Mouse (Mus musculus) heart, embryonic 10.5 days (tissue): ENCODE results near the gene Ascl4. TPM values are rescaled to one million over a fixed set of nuclear protein-coding genes. Genes with fewer than 3 reads are reported as not detected.
A peak's percentile ranks its signal among the peaks of the same experiment; 100 is the strongest.

Source experiments
- DNase-seq: peaks from one replicate; pipeline ENCODE4 v3.0.0-alpha.2; 2017; ENCODE audit warnings: low spot score
- H3K27ac ChIP-seq: fragments of 300-500 bp; sonication (generic); 2 replicates; pipeline ENCODE4 v1.5.1; 2016; ENCODE audit warnings: mild to moderate bottlenecking
- H3K27me3 ChIP-seq: fragments of 300-500 bp; sonication (generic); 2 replicates; pipeline ENCODE4 v1.6.1; 2016; ENCODE audit warnings: mild to moderate bottlenecking; ENCODE audit not compliant: poor library complexity, insufficient read depth, severe bottlenecking
- H3K36me3 ChIP-seq: fragments of 300-500 bp; sonication (generic); 2 replicates; pipeline ENCODE4 v1.6.1; 2016; ENCODE audit warnings: mild to moderate bottlenecking, moderate library complexity
- H3K4me1 ChIP-seq: fragments of 300-500 bp; sonication (generic); 2 replicates; pipeline ENCODE4 v1.6.1; 2016; ENCODE audit warnings: mild to moderate bottlenecking
- H3K4me3 ChIP-seq: fragments of 300-500 bp; sonication (generic); 2 replicates; pipeline ENCODE4 v1.5.1; 2016; ENCODE audit warnings: mild to moderate bottlenecking, moderate library complexity
- H3K9me3 ChIP-seq: fragments of 300-500 bp; sonication (generic); 2 replicates; pipeline ENCODE4 v1.6.1; 2016; ENCODE audit warnings: mild to moderate bottlenecking, moderate library complexity
- WGBS: fragments of 180-500 bp; shearing (Covaris S2); methylation state at CpG from one replicate; pipeline ENCODE4 v1.1.7; 2016; 5-methylcytosine and 5-hydroxymethylcytosine counted together
- polyA plus RNA-seq: library from polyadenylated mRNA; unstranded; fragments of >200 nt; fragmentation: Nextera tagmentation; extraction: Ambion mirVana; gene quantifications from 2 replicates; pipeline ENCODE4 v1.2.1, GENCODE M21; 2016

The Ascl4 gene
- polyA plus RNA-seq, 1 experiment from 2014 or later, result 0.34 TPM

DNA sequence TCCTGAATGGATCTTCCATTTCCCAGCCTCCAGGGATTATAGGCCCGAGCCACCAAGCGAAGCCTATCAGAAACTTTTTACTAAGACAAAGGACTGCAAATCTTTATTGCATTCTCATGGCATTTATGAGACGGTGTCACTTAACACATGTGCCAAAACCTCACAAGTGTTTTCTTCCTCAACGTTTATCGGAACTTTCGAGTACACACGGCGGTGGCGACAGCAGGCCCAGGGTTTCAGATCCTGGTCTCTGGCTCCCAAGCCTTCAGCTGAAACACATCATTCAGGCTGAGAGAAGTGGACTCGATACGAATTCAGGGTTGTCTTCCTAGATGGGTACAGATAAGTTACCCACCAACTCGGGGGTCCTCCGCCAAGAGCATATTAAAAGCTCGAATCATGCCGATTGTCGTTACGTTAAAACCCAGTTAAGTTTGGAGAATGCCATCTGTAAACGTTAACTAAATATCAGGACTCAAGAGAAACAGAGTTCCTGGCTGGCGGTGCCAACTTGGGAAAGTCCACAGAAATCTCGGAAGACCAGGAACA, 29.5 kb downstream of the Ascl4 start:
- Histone ChIP-seq H3K9me3 (no peaks in the 10 kb centered on the region), H3K36me3 (peaks cover 32% of the 10 kb centered on the region), H3K27me3 (no peaks in the 10 kb centered on the region), H3K4me1 (no peaks in the 10 kb centered on the region), H3K4me3 (peak overlapping the region; percentile 98), H3K27ac (peak overlapping the region; percentile 90)
- WGBS, result 4% methylated on average over 20 of the region's 20 CpGs
- no peak for DNase-seq

DNA sequence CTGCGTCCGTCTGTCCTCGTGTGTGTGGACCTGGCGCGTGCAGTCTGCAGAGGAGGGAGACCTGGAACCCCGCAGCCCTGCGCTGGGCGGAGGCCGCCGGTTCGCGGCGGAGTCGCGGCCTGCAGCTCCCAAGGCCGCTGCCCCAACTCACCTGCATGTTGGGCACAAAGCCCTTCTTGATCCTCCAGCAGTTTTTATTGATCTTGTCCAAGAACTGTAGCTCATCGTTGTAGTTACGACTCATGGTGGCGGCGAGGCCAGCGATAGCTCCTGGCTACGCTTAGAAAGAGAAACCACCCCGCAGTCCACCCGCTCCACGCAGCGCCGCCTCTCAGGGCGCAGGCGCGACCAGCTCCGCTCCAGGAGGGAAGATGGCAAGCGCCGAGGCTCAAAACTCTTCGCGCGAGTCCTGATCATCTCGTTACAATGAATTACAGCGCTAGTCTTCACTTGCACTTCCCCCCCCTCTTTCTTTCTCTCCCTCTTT, 30.0 kb downstream of the Ascl4 start, which contains the start of gene Rtcb:
Rtcb (minus strand) TSS at position 360 of the 487 bp plus-strand sequence.
- H3K36me3 ChIP-seq, result peaks cover 26% of the 10 kb centered on the region
- WGBS, result 0% methylated on average over 38 of the region's 38 CpGs
- no peaks in the 10 kb centered on the region for H3K4me1 ChIP-seq
- H3K4me3 ChIP-seq, result peak within 1 kb of the TSS; percentile 98
- no peaks in the 10 kb centered on the region for H3K9me3 ChIP-seq
- peak; percentile 96 for DNase-seq
- no peaks in the 10 kb centered on the region for H3K27me3 ChIP-seq
- H3K27ac ChIP-seq, result peak within 1 kb of the TSS; percentile 90

DNA sequence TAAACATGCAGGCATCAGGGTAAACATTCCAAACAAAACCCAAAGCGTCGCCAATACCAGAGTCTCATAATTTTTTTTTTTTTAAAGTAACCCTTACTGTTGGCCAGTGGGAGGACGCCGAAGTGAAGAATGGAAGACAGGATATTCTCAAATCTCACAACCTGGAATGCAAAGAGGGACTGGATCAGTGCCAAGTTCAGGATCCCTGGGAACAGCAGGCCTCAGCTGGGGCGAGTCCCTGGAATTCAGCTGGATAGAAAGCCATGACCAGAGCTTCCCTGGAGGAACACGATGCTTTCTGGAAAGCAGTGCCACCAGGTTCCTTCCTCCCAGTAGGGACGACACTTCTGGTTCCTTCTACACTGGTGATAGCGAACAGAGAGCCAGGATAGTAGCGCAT, 35.4 kb downstream of the Ascl4 start:
- DNase-seq, result peak; percentile 50
- H3K9me3 ChIP-seq, result no peaks in the 10 kb centered on the region
- no peaks in the 10 kb centered on the region for H3K36me3 ChIP-seq
- 0 out of 2 replicates have a peak, but pooled peaks cover 8% of the 10 kb centered on the region for H3K27me3 ChIP-seq
- 64% methylated on average over 9 of the region's 9 CpGs for WGBS
- H3K4me1 ChIP-seq, result no peaks in the 10 kb centered on the region
- no peak overlapping the region for H3K4me3 ChIP-seq
- no peak overlapping the region for H3K27ac ChIP-seq

DNA sequence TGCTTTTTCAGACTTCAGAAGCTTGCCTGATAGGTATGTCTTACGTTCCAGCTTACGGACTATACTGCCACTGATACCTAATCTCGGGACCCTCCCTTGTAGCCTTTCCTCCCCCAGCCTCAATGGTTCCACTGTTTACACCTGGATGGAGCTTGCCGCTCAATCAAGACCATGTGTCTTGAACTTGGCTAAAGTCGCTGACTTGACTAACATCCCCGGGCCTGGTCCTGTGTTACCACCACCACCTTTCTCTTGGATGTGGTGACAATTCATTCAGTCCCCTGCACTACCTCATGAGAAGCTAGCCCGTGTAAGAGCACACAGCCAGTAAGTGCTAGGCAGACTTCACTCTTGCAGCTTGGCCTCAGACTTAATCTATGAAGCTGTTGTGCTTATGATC, 36.8 kb downstream of the Ascl4 start:
- Histone ChIP-seq H3K27ac (no peak overlapping the region), H3K27me3 (0 out of 2 replicates have a peak, but pooled peaks cover 8% of the 10 kb centered on the region), H3K4me3 (no peak overlapping the region), H3K9me3 (no peaks in the 10 kb centered on the region), H3K36me3 (no peaks in the 10 kb centered on the region), H3K4me1 (no peaks in the 10 kb centered on the region)
- peak; percentile 63 for DNase-seq
- WGBS, result 82% methylated on average over 7 of the region's 7 CpGs

DNA sequence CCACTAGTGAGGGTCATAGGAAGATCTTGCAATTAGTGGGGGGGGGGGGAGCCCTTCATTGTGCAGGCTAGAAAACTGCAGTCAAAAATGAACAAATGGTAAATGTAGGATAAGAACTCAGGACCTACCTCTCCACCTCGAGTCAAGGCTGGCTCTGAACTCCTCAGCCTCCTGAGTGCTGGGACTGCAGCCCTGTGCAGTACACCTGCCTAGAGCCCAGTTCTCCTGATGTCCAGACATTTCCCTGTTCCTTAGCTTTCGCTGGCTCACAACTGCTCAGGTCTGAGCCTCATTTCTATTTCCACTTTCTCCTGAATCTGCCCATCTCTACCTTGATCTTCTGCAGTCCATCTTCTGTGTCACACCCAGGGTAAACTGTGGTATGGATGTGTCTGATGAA, 39.0 kb downstream of the Ascl4 start:
- H3K36me3 ChIP-seq, result no peaks in the 10 kb centered on the region
- no peak overlapping the region for H3K27ac ChIP-seq
- no peaks in the 10 kb centered on the region for H3K4me1 ChIP-seq
- peak; percentile 69 for DNase-seq
- H3K27me3 ChIP-seq, result 0 out of 2 replicates have a peak, but pooled peaks cover 8% of the 10 kb centered on the region
- H3K4me3 ChIP-seq, result no peak overlapping the region
- no peaks in the 10 kb centered on the region for H3K9me3 ChIP-seq
- 43% methylated on average over 2 of the region's 2 CpGs for WGBS

DNA sequence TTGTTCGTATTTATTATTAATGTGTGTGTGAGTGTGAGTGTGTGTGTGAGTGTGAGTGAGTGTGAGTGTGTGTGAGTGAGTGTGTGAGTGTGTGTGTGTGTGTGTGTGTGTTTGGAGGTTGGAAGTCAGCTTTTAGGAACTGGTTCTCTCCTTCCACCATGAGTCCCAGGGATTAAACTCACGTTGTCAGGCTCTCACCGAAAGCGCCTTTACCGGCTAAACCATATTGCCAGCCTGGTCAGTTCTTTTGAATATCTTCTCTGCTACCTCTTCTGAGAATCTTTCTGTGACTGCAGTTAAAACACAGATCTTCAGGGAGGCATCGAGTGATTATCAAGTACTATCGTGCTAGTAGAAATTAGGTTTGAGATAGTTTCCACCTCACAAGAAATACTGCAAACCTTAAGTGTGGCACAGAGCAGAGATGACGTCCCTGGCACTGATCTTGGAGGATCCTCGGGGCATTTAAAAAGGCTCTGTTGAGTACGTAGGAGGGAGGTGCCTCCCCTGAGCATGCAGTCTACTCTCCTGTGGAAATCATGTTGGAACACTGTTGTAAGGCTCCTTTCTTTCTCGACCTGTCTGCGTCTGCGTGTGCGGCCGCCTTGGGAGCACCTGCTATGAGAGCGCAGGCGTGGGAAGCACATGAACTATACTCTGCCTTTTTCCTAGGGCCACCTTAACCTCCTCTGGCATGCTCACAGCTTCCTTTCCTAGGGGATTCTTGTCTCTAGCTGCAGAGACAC, 40.1 kb downstream of the Ascl4 start:
- H3K9me3 ChIP-seq, result no peaks in the 10 kb centered on the region
- H3K27ac ChIP-seq, result no peak overlapping the region
- H3K4me1 ChIP-seq, result no peaks in the 10 kb centered on the region
- H3K36me3 ChIP-seq, result no peaks in the 10 kb centered on the region
- WGBS, result 62% methylated on average over 17 of the region's 17 CpGs
- H3K27me3 ChIP-seq, result 0 out of 2 replicates have a peak, but pooled peaks cover 8% of the 10 kb centered on the region
- peak; percentile 52 for DNase-seq
- no peak overlapping the region for H3K4me3 ChIP-seq

DNA sequence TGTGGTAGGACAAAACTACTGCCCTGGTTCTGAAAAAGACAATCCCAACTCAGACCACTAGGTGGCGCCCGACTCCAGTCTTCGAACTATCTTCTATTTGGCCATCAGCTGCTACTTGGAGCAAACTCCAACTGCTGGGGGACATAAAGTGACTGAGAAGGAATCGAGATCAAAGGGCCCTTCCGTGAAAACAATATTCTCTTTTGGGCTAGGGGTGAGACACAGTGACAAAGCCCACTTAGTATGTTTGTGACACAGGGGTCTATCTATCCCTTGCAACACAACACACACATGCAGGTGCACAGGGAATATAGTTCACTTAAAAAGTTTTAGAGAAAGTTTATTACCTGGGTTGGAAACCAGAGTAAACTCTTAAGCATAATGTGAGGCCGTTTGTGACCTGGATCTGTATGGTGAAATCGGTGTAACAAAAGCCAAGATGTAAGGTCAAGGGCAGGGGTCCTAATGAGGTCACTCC, 40.7 kb downstream of the Ascl4 start:
- H3K27me3 ChIP-seq, result 0 out of 2 replicates have a peak, but pooled peaks cover 8% of the 10 kb centered on the region
- WGBS, result 12% methylated on average over 7 of the region's 7 CpGs
- H3K4me3 ChIP-seq, result no peak overlapping the region
- no peaks in the 10 kb centered on the region for H3K36me3 ChIP-seq
- no peak overlapping the region for H3K27ac ChIP-seq
- H3K4me1 ChIP-seq, result no peaks in the 10 kb centered on the region
- H3K9me3 ChIP-seq, result no peaks in the 10 kb centered on the region
- DNase-seq, result peak; percentile 88

DNA sequence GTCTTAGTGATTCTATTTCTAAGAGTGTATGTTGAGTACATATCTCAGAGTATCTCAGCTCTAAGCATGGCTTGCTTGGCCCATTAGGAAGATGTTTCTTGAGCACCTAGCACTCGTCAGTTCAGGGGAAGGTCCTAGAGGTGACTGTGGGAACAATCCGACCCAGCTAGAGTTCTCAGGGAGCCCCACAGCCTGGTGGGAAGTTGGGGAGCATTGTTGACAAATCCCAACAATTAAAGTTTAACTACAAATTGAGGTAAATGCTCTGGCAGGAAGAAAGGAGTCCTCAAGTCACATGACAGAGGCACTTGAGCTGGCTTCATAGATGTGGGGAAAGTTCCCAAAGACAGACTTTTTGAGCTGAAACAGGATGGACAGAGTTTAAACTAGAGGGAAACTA, 41.2 kb downstream of the Ascl4 start:
- WGBS, result 37% methylated on average over 2 of the region's 2 CpGs
- Histone ChIP-seq H3K27ac (no peak overlapping the region), H3K9me3 (no peaks in the 10 kb centered on the region), H3K27me3 (0 out of 2 replicates have a peak, but pooled peaks cover 8% of the 10 kb centered on the region), H3K4me1 (no peaks in the 10 kb centered on the region), H3K36me3 (no peaks in the 10 kb centered on the region), H3K4me3 (no peak overlapping the region)
- DNase-seq, result peak; percentile 69

DNA sequence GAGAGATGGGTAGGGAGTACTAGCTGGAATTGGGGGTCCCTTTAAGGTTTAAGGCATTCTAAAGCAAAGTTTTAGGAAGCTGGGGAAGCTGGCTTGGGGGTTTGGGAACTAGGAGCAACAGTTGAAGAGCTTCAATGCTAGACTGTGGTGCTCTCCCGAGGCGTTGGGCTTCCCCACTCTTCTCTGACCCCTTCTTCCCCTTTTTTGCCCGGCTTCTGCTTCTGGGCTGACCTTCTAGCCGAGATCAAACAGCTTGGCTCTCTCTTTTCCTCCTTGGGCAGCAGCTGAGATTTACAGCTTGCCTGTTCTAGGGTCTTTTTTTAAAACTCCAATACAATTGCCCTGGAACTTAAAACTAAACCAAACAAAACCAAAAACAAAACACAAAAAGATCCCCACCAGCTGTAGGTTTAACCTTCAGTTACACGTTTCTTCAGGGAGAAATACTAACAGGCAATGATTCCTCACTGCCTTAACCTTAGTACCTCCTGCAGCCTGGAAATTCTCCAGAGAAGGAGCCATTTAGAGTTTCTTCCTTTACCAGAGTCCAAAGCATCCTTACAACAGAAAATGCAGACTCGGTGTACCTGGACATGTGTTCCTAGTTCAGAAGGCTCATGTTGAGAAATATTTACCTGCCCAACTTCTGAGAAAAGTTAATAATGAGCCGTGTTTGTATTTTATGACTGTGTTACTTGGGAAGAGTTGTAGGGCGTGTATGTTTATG, 42.6 kb downstream of the Ascl4 start:
- WGBS, result 60% methylated on average over 8 of the region's 8 CpGs
- DNase-seq, result peak; percentile 42
- Histone ChIP-seq H3K27ac (no peak overlapping the region), H3K36me3 (no peaks in the 10 kb centered on the region), H3K4me3 (no peak overlapping the region), H3K4me1 (no peaks in the 10 kb centered on the region), H3K27me3 (0 out of 2 replicates have a peak, but pooled peaks cover 8% of the 10 kb centered on the region), H3K9me3 (no peaks in the 10 kb centered on the region)

DNA sequence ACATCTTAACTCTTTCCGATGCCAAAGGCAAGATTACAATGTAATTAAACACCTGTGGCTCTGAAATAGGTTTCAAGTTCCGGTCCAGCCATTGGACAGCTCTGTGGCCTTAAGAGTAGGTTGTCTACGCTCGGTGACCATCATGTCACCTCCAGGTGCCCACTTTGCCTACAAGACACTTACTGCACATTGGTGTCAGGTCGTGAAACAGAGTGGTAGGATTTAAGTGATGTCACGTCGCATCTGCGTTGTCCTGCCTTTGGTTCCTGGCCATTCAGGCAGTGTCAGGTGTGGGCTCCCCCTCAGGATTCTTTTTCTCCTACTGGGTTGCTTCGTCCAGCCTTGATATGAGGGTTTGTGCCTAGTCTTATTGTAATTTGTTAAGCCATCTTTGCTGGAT, 44.3 kb downstream of the Ascl4 start:
- Histone ChIP-seq H3K27ac (no peak overlapping the region), H3K4me3 (no peak overlapping the region), H3K4me1 (no peaks in the 10 kb centered on the region), H3K36me3 (no peaks in the 10 kb centered on the region), H3K9me3 (no peaks in the 10 kb centered on the region), H3K27me3 (no peaks in the 10 kb centered on the region)
- peak; percentile 53 for DNase-seq
- 84% methylated on average over 9 of the region's 9 CpGs for WGBS

DNA sequence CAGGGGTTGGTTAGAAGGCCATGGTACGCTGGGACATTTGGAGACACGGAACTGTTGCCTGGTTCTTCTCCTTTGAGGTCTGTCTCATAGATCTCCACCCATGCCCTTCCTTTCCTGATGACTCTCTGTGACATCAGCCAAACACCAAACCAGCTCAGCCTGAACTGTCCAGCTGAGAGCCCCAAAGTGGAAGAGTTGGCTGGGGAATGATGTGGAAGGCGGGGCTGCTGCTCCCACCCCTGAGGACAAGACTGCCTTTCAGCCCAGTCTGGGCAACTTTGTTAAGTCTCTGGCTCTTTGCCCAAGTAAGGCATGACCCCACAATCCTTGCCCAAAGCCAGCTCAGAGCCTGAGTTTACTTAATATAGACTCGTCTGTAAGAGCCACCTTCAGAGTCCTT, 45.4 kb downstream of the Ascl4 start:
- DNase-seq, result no peak

DNA sequence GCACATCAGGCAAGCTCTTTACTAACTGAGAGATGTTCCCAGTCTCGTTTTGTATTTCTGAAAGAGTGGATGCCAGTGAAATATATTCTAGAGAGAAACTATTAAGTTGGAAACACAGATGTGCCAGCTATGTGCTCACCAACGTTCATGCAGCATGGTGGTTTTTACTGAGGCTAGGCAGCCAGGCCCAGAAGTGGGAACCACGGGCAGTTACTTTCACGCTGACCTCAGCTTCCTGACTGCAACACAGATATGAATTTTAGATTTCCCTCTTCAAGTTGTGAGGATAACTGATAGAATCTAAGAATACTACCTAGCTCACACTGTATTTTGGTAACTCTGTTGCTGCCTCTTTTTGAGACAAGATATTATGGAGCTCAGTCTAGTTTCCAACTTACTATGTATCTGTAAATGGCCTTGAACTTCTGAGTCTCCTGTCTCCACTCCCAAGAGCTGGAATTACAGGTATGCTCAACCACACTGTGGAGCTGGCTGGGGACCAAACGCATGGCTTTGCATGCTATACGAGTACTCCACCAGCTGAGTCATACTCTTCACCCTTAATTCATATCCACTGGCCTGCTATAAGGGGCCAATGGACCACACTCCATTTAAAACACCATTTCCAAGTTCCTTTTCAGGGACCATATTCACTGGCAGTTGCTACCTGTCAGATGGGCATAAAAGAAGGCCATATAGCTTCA, 62.1 kb downstream of the Ascl4 start:
- Histone ChIP-seq H3K4me3 (no peak overlapping the region), H3K9me3 (no peaks in the 10 kb centered on the region), H3K4me1 (no peaks in the 10 kb centered on the region), H3K27me3 (no peaks in the 10 kb centered on the region), H3K27ac (no peak overlapping the region), H3K36me3 (no peaks in the 10 kb centered on the region)
- DNase-seq, result peak; percentile 28
- 73% methylated on average over 6 of the region's 6 CpGs for WGBS

More for the DNA sequence above, 45.4 kb downstream of the Ascl4 start:
- H3K27me3 ChIP-seq, result no peaks in the 10 kb centered on the region
- no peak overlapping the region for H3K27ac ChIP-seq
- no peaks in the 10 kb centered on the region for H3K36me3 ChIP-seq
- no peaks in the 10 kb centered on the region for H3K4me1 ChIP-seq
- WGBS, result 74% methylated on average over 4 of the region's 4 CpGs
- H3K4me3 ChIP-seq, result no peak overlapping the region
- no peaks in the 10 kb centered on the region for H3K9me3 ChIP-seq
